Mouse (Mus musculus) thymus, postnatal 10 days (tissue): ENCODE results near the gene Heatr1.
A peak's percentile ranks its signal among the peaks of the same experiment; 100 is the strongest.
"Not testable (repeated sequence)": the region's sequence is repeated elsewhere in the genome, so short reads cannot be mapped to it uniquely, and the experiment has no call there.

Experiments
- DNase-seq, 2 experiments: peaks; one replicate each; pipeline ENCODE4 v3.0.0; 2021; ENCODE audit warnings: low spot score in 2 of 2

The Heatr1 gene

DNA sequence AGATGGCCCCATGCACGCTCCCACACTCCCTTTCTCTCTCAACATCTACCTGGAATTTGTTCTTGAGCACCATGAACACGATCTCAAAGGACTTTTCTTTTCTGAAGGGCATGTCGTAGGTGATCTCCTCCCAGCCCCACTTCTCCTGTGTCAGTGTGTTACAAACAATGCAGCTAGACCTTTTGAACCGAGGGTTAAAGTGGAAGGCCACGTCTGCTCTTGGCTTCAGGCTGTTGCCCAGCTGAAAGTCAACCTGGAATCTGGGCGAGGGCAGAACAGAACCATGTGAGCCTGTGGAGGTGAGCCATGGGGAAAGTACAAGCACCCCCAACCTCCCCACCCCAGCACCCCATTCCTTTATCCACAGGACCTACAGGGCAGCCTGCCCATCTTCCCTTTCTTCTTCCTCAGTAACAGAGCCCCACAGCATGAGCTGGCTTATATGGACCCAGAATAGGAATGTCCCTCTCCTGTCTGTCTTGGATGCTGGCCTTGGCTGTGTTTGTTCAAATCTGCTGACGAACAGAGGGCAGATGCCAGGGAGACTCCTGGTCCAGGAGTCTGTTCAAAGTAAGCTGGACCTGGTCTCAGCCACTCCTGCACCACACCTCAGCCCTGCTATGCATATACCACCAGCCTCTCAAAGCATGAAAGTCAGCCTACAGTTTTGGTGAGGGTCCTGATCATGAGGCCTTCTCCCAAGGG lies 60.0 kb downstream of the Heatr1 start:
- no peak for DNase-seq

GRCm38 (mm10) chr13:12456711-12457110 lies 61.9 kb downstream of the Heatr1 start:
- no peak for DNase-seq

- DNase-seq = peak; percentile 54 to 63
Observed at GRCm38 (mm10) chr13:12460443-12460842, 65.6 kb downstream of the Heatr1 start.

DNA sequence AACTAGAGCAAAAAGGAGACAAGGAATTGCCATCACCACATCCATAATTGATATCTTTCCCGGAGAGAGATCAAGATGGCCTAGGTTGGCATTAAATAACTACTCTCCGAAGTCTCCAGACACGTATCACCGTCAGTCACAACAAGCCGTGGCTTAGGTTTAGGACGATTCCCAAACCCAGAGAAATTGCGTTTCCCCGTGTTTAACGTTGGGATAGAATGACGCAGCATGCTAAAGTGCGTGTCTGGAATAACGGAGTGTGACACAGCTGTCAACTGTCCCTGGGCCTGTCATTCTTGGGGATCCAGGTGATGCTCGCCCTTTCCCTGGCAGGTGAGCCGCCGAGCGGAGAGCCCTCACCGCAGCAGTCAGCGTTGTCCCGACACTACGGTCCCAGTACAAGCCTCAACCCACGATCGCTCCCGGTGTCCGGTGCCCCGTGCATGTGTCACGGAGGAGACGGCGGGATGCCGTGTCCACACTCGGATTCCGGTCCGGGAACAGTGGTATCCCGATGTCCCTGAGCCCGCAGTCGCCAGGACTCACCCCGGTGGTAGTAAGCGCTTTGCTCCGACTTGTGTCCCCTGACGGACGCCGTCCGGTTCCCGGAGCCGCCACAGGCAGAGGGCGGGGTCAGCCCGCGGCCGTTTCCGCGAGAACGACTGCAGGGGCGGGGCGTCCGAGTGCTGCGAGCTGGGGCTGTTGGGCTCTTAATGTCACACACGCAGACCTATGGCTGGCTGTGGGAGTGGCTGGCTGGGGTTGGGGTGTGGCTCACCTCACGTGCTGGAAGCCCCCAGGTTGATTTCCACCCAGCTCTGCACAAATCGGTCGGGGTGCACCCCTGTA lies 66.3 kb downstream of the Heatr1 start:
- peak; percentile 91 for DNase-seq

DNA sequence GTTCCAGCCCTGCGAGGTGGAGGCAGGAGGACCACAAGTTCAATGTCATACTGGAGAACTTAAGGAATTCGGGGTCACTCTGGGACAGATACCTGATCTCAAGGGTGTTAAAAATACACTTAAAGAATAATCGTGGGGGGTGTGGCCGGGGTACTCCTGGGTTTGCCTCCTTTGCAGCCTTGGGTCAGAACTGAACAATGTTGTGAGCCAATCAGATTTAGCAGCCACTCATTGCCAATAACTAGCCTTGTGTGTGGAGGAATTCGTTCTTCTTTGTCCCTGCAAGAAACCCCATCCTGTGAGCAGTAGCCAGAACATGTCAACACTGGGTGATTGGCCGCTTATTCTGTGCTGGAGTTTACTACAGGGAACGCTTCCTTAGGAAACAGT lies 66.9 kb downstream of the Heatr1 start:
- DNase-seq = no peak

DNA sequence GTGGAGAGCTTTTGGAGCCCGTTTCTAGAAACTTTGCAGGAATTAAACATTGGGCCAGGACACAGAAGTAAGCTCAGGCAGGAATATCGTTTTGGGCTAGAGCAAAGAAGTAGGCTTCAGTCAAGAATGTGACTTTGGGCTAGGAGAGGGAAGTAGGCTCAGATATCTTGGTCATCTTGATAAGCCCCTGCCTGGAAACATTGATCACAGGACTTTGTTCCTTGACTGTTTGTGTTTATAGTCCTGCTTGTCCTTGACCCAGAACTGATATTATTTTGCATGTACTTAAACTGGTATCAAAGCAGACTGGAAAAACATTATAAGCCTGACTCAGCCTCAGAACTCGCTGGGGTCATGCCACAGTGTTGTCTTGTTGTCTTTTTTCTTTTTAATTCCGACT lies 67.8 kb downstream of the Heatr1 start:
- DNase-seq = no peak

GRCm38 (mm10) chr13:12464159-12464558 lies 69.3 kb downstream of the Heatr1 start:
- DNase-seq = not testable (repeated sequence)

DNA sequence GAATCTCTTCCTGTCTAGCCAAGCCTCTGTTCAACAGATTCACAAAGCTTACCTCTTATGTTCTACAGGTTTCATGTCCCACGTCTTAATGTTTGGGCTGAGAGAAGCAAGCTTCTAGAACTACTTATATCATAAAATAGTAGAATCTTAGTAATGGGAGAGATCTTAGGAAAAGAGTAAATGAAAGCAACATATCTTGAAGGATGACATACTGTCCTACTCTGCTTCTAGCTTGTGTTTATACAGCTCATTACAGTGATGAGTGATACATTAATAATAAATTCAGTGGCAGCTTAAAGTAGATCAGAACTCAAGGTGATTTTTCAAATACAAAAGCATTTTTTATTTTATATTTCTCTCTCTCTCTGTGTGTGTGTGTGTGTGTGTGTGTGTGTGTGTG lies 70.0 kb downstream of the Heatr1 start, which contains the start of gene Lgals8:
Gene Lgals8, minus strand, starts transcription at position 101 of the 400 bp plus-strand sequence.
- no peak for DNase-seq

GRCm38 (mm10) chr13:12468488-12468887 lies 73.7 kb downstream of the Heatr1 start:
- DNase-seq = no peak

DNA sequence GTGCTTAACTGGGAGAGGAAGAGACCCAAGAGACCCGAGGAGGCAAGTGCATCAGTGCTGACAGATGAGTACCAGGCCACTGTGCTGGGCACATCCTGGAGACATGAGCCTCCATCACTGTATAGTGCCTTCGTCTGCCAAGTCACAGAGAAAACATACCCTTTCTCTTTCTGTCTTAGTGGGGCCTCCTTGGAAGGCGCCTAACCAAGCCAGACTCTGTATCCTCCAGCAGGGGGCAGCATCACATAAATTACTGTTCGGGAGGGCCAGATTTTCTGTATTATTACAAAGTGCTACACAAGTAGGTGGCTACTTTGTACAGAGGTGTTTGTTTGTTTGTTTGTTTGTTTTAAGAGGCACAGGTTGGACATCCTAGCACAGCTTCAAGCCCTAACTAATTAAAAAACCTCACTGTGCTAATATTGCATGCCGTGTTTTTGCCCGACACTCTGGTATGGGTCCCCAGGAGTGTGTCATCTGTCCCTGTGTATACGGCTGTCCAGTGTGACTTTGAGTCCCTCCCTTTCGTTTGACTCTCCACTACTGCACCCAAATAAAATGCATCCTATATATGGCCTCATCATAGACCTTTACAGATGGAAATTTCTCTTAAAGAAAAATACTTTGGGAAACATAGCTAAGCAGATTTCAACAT lies 79.0 kb downstream of the Heatr1 start:
- peak; percentile 61 to 88 for DNase-seq

DNA sequence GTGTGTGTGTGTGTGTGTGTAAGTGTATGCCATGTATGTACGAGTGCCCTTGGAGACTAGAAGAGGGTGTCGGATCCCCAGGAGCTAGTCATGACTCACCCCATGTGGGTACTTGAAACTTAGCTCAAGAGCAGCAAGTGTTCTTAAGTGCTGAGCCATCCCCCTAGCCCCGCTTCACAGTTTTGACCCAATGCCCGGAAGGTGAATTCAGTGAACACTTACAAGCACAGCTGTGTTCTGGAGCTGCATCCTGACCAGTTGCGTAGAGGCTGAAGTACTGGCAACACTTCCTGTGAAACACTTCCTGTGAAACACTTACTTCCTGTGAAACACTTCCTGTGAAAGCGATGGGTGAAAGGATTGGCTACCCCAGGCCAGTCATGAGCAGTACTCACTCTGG lies 80.4 kb downstream of the Heatr1 start:
- peak in 1 of 2 experiments; percentile 12 for DNase-seq

GRCm38 (mm10) chr13:12476886-12477285 lies 82.1 kb downstream of the Heatr1 start:
- no peak for DNase-seq

DNA sequence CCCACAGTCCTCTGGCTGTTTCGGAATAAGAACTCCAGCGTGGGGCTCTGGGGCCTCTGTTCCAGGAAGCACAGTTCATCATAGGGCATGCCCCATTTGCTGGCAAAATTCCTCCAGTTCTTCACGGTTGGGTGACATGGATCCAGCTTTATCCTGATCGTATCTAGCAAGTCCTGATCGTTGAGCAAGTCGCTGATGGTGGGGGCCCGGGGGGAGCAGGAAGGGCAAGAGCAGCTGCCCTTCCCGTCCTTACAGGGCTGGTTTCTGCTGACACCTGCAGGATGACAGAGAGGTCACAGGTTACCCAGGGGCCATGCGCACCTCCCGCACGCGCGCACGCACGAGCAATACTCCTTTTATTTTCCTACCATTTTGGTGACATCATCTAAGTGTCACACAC lies 83.5 kb downstream of the Heatr1 start:
- DNase-seq = no peak

DNA sequence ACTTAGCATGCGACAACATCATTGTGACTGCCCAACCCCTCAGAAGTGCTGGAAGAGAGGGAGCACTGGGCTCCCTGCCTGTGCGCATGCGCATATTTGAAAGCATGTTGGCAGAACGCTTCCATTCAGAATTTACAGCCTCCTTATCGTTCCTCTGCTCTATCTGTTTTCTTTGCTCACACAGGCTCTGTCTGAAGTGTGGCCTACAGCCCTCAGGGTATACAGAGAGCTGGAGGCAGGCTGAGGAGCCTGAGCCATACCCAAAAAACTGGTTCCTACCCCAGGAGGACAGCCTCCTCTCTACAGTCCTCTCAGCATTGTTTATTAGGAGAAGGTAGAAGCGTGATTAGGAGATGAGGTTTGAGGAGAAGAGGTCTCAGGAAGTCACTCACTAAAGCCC lies 85.0 kb downstream of the Heatr1 start:
- no peak for DNase-seq

- no peak for DNase-seq
Observed at GRCm38 (mm10) chr13:12485197-12485596, 90.4 kb downstream of the Heatr1 start.

DNA sequence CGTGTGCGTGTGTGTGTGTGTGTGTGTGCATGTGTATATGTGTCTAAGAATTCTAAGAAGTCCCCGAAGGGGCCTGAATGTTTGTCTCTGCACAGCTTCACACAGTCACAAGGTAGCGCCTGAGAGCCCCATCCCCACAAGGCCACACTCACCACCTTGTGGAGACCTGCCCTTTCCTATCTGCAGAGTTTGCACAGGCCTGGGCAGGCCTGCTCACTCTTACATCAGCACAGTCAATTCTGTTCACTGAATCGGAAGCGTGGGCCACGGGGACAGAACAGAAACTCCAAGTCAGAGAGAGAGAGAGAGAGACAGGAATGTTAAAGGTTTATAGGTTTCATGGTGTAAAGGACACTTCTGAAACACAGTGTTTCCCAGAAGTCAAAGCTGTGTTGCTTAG lies 90.8 kb downstream of the Heatr1 start:
- no peak for DNase-seq
